Mouse (Mus musculus): ENCODE results near the gene Afdn. TPM values are rescaled to one million over a fixed set of nuclear protein-coding genes. Genes with fewer than 3 reads are reported as not detected.
"Not testable (repeated sequence)": the region's sequence is repeated elsewhere in the genome, so short reads cannot be mapped to it uniquely, and the experiment has no call there.

The Afdn gene
- polyA plus RNA-seq, 1 experiment from 2014 or later, result 64.3 TPM

GRCm38 (mm10) chr17:13783469-13783868, 23.1 kb downstream of the Afdn start:
- Histone ChIP-seq H3K27ac (replicated peaks; ENCODE audit: low read depth, low read length) (no peak overlapping the region), H3K9me3 (replicated peaks; ENCODE audit: control insufficient read depth, low read length) (no peaks in the 10 kb centered on the region), H3K4me2 (ENCODE audit: low read depth, low read length) (no peak overlapping the region), H3K4me1 (ENCODE audit: control insufficient read depth, insufficient read depth, low read length) (no peaks in the 10 kb centered on the region), H3K9ac (replicated peaks; ENCODE audit: low read length) (no peak overlapping the region), H3K36me3 (replicated peaks; ENCODE audit: control insufficient read depth, insufficient read depth, low read depth, low read length) (no peaks in the 10 kb centered on the region), H3K27me3 (ENCODE audit: control insufficient read depth, insufficient read depth, low read length) (no peaks in the 10 kb centered on the region), H3K4me3 (ENCODE audit: low read depth, low read length) (no peak overlapping the region)
- ATAC-seq (replicated peaks; ENCODE audit: insufficient number of reproducible peaks, low FRiP score, low TSS enrichment, low read depth), result no peak
- DNase-seq (ENCODE audit: low spot score), result no peak
- WGBS, result 75% methylated on average over 1 of the region's 1 CpGs

- DNase-seq (ENCODE audit: low spot score); H3K4me2 ChIP-seq (ENCODE audit: low read depth, low read length); H3K36me3 ChIP-seq (replicated peaks; ENCODE audit: control insufficient read depth, insufficient read depth, low read depth, low read length); H3K27me3 ChIP-seq (ENCODE audit: control insufficient read depth, insufficient read depth, low read length); H3K9me3 ChIP-seq (replicated peaks; ENCODE audit: control insufficient read depth, low read length); H3K27ac ChIP-seq (replicated peaks; ENCODE audit: low read depth, low read length); ATAC-seq (replicated peaks; ENCODE audit: insufficient number of reproducible peaks, low FRiP score, low TSS enrichment, low read depth); H3K4me1 ChIP-seq (ENCODE audit: control insufficient read depth, insufficient read depth, low read length); H3K9ac ChIP-seq (replicated peaks; ENCODE audit: low read length); H3K4me3 ChIP-seq (ENCODE audit: low read depth, low read length): not testable (repeated sequence)
- 91% methylated on average over 2 of the region's 2 CpGs for WGBS
Measured at GRCm38 (mm10) chr17:13790033-13790432, 29.7 kb downstream of the Afdn start.

- Histone ChIP-seq H3K9ac (replicated peaks; ENCODE audit: low read length) (no peak overlapping the region), H3K27me3 (ENCODE audit: control insufficient read depth, insufficient read depth, low read length) (no peaks in the 10 kb centered on the region), H3K36me3 (replicated peaks; ENCODE audit: control insufficient read depth, insufficient read depth, low read depth, low read length) (no peaks in the 10 kb centered on the region), H3K4me1 (ENCODE audit: control insufficient read depth, insufficient read depth, low read length) (no peaks in the 10 kb centered on the region), H3K4me3 (ENCODE audit: low read depth, low read length) (no peak overlapping the region), H3K9me3 (replicated peaks; ENCODE audit: control insufficient read depth, low read length) (no peaks in the 10 kb centered on the region), H3K27ac (replicated peaks; ENCODE audit: low read depth, low read length) (no peak overlapping the region), H3K4me2 (ENCODE audit: low read depth, low read length) (no peak overlapping the region)
- DNase-seq (ENCODE audit: low spot score), result no peak
- ATAC-seq (replicated peaks; ENCODE audit: insufficient number of reproducible peaks, low FRiP score, low TSS enrichment, low read depth), result no peak
- 73% methylated on average over 1 of the region's 1 CpGs for WGBS
Measured at GRCm38 (mm10) chr17:13797691-13798090, 37.4 kb downstream of the Afdn start.

- H3K36me3 ChIP-seq (replicated peaks; ENCODE audit: control insufficient read depth, insufficient read depth, low read depth, low read length), result no peaks in the 10 kb centered on the region
- no peak overlapping the region for H3K4me3 ChIP-seq (ENCODE audit: low read depth, low read length)
- 76% methylated on average over 2 of the region's 2 CpGs for WGBS
- no peak overlapping the region for H3K4me2 ChIP-seq (ENCODE audit: low read depth, low read length)
- no peaks in the 10 kb centered on the region for H3K9me3 ChIP-seq (replicated peaks; ENCODE audit: control insufficient read depth, low read length)
- no peaks in the 10 kb centered on the region for H3K4me1 ChIP-seq (ENCODE audit: control insufficient read depth, insufficient read depth, low read length)
- no peak overlapping the region for H3K9ac ChIP-seq (replicated peaks; ENCODE audit: low read length)
- DNase-seq (ENCODE audit: low spot score) (no peak), ATAC-seq (replicated peaks; ENCODE audit: insufficient number of reproducible peaks, low FRiP score, low TSS enrichment, low read depth) (no peak)
- no peaks in the 10 kb centered on the region for H3K27me3 ChIP-seq (ENCODE audit: control insufficient read depth, insufficient read depth, low read length)
- no peak overlapping the region for H3K27ac ChIP-seq (replicated peaks; ENCODE audit: low read depth, low read length)
Measured at GRCm38 (mm10) chr17:13802836-13803408, 42.6 kb downstream of the Afdn start.

GRCm38 (mm10) chr17:13806016-13806415, 45.7 kb downstream of the Afdn start:
- no peaks in the 10 kb centered on the region for H3K9me3 ChIP-seq (replicated peaks; ENCODE audit: control insufficient read depth, low read length)
- no peak overlapping the region for H3K4me3 ChIP-seq (ENCODE audit: low read depth, low read length)
- ATAC-seq (replicated peaks; ENCODE audit: insufficient number of reproducible peaks, low FRiP score, low TSS enrichment, low read depth) (no peak), DNase-seq (ENCODE audit: low spot score) (no peak)
- H3K27ac ChIP-seq (replicated peaks; ENCODE audit: low read depth, low read length), result no peak overlapping the region
- no peaks in the 10 kb centered on the region for H3K27me3 ChIP-seq (ENCODE audit: control insufficient read depth, insufficient read depth, low read length)
- H3K9ac ChIP-seq (replicated peaks; ENCODE audit: low read length), result no peak overlapping the region
- H3K36me3 ChIP-seq (replicated peaks; ENCODE audit: control insufficient read depth, insufficient read depth, low read depth, low read length), result no peaks in the 10 kb centered on the region; the same call in 1 of the 2 replicates
- WGBS, result 91% methylated on average over 1 of the region's 1 CpGs
- H3K4me1 ChIP-seq (ENCODE audit: control insufficient read depth, insufficient read depth, low read length), result no peaks in the 10 kb centered on the region
- H3K4me2 ChIP-seq (ENCODE audit: low read depth, low read length), result no peak overlapping the region

- no peaks in the 10 kb centered on the region for H3K36me3 ChIP-seq (replicated peaks; ENCODE audit: control insufficient read depth, insufficient read depth, low read depth, low read length)
- no peaks in the 10 kb centered on the region for H3K4me1 ChIP-seq (ENCODE audit: control insufficient read depth, insufficient read depth, low read length)
- H3K27ac ChIP-seq (replicated peaks; ENCODE audit: low read depth, low read length), result no peak overlapping the region
- DNase-seq (ENCODE audit: low spot score) (no peak), ATAC-seq (replicated peaks; ENCODE audit: insufficient number of reproducible peaks, low FRiP score, low TSS enrichment, low read depth) (no peak)
- no peak overlapping the region for H3K4me3 ChIP-seq (ENCODE audit: low read depth, low read length)
- no peaks in the 10 kb centered on the region for H3K9me3 ChIP-seq (replicated peaks; ENCODE audit: control insufficient read depth, low read length)
- 94% methylated on average over 2 of the region's 2 CpGs for WGBS
- no peak overlapping the region for H3K9ac ChIP-seq (replicated peaks; ENCODE audit: low read length)
- H3K27me3 ChIP-seq (ENCODE audit: control insufficient read depth, insufficient read depth, low read length), result no peaks in the 10 kb centered on the region
- no peak overlapping the region for H3K4me2 ChIP-seq (ENCODE audit: low read depth, low read length)
Measured at GRCm38 (mm10) chr17:13817789-13818188, 57.5 kb downstream of the Afdn start.

- H3K4me1 ChIP-seq (ENCODE audit: control insufficient read depth, insufficient read depth, low read length), result no peaks in the 10 kb centered on the region
- DNase-seq (ENCODE audit: low spot score) (no peak), ATAC-seq (replicated peaks; ENCODE audit: insufficient number of reproducible peaks, low FRiP score, low TSS enrichment, low read depth) (no peak)
- no peak overlapping the region for H3K4me2 ChIP-seq (ENCODE audit: low read depth, low read length)
- no peaks in the 10 kb centered on the region for H3K27me3 ChIP-seq (ENCODE audit: control insufficient read depth, insufficient read depth, low read length)
- no peak overlapping the region for H3K4me3 ChIP-seq (ENCODE audit: low read depth, low read length)
- 89% methylated on average over 4 of the region's 4 CpGs for WGBS
- H3K9me3 ChIP-seq (replicated peaks; ENCODE audit: control insufficient read depth, low read length), result no peaks in the 10 kb centered on the region
- no peak overlapping the region for H3K27ac ChIP-seq (replicated peaks; ENCODE audit: low read depth, low read length)
- H3K9ac ChIP-seq (replicated peaks; ENCODE audit: low read length), result no peak overlapping the region
- no peaks in the 10 kb centered on the region for H3K36me3 ChIP-seq (replicated peaks; ENCODE audit: control insufficient read depth, insufficient read depth, low read depth, low read length)
Measured at GRCm38 (mm10) chr17:13819342-13819741, 59.0 kb downstream of the Afdn start.

GRCm38 (mm10) chr17:13820676-13821075, 60.3 kb downstream of the Afdn start:
- no peaks in the 10 kb centered on the region for H3K27me3 ChIP-seq (ENCODE audit: control insufficient read depth, insufficient read depth, low read length)
- H3K4me3 ChIP-seq (ENCODE audit: low read depth, low read length), result no peak overlapping the region
- no peaks in the 10 kb centered on the region for H3K4me1 ChIP-seq (ENCODE audit: control insufficient read depth, insufficient read depth, low read length)
- no peaks in the 10 kb centered on the region for H3K36me3 ChIP-seq (replicated peaks; ENCODE audit: control insufficient read depth, insufficient read depth, low read depth, low read length)
- no peak overlapping the region for H3K9ac ChIP-seq (replicated peaks; ENCODE audit: low read length)
- DNase-seq (ENCODE audit: low spot score) (no peak), ATAC-seq (replicated peaks; ENCODE audit: insufficient number of reproducible peaks, low FRiP score, low TSS enrichment, low read depth) (no peak)
- H3K9me3 ChIP-seq (replicated peaks; ENCODE audit: control insufficient read depth, low read length), result no peaks in the 10 kb centered on the region
- 93% methylated on average over 2 of the region's 2 CpGs for WGBS
- H3K4me2 ChIP-seq (ENCODE audit: low read depth, low read length), result no peak overlapping the region
- no peak overlapping the region for H3K27ac ChIP-seq (replicated peaks; ENCODE audit: low read depth, low read length)

Measured in embryonic facial prominence, embryonic 11.5 days (tissue).